Mouse (Mus musculus) R1 (cell line): ENCODE data around the gene Pus7l.

Experiments used
- DNase-seq: peaks from one replicate; pipeline ENCODE4 v3.0.0-alpha.2; 2018; ENCODE audit warnings: low read depth, low spot score

Pus7l gene

GRCm38 (mm10) chr15:94478706-94479105 lies 64.6 kb downstream of the Pus7l start:
- no peak for DNase-seq

DNA sequence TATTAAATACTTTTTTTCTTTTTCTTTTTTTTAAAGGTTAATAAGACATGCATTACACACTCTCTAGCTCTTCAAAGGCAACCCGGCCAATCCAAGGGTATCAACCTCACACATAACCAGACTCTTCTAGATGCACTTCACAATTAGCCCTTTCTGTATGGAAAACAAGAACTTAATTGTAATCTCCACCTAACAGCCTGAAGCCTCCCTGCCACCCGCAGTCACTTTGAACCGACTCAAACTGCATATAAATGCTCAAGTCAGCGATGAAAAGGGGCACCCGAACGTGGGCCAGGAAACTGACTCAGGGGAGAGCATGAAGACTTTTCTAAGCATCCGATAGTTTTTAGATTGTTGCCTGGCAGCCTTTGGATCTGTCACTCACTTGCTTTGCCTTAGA lies 66.1 kb downstream of the Pus7l start:
- DNase-seq: peak; percentile 33

- no peak for DNase-seq
Measured at GRCm38 (mm10) chr15:94475975-94476374, 67.4 kb downstream of the Pus7l start.
